Mouse (Mus musculus): Measurements from ENCODE around the gene 1700017N19Rik. TPM values are rescaled to one million over a fixed set of nuclear protein-coding genes. Genes with fewer than 3 reads are reported as not detected.

The 1700017N19Rik gene
- polyA plus RNA-seq, 1 experiment from 2014 or later: not detected

Other genes with a start within 250 kb of the 1700017N19Rik start
- not detected in 2 replicates for gene Gm4302, start 249.6 kb upstream of the 1700017N19Rik start, polyA plus RNA-seq (2015; fragmentation: Nextera tagmentation; extraction: Ambion mirVana)
- gene Gm4303, start 244.5 kb upstream of the 1700017N19Rik start, polyA plus RNA-seq (2015; fragmentation: Nextera tagmentation; extraction: Ambion mirVana): not detected in 2 replicates
- gene Gm4305, start 239.4 kb upstream of the 1700017N19Rik start, polyA plus RNA-seq (2015; fragmentation: Nextera tagmentation; extraction: Ambion mirVana): not detected in 2 replicates
- not detected in 2 replicates for gene Gm4307, start 229.1 kb upstream of the 1700017N19Rik start, polyA plus RNA-seq (2015; fragmentation: Nextera tagmentation; extraction: Ambion mirVana)
- gene Gm4312, start 207.9 kb upstream of the 1700017N19Rik start, polyA plus RNA-seq (2015; fragmentation: Nextera tagmentation; extraction: Ambion mirVana): not detected in 2 replicates
- 4.4 and 4.9 TPM in 2 replicates for gene Tmtc3, start 103.1 kb upstream of the 1700017N19Rik start, polyA plus RNA-seq (2015; fragmentation: Nextera tagmentation; extraction: Ambion mirVana)
- 2.5 and 3.0 TPM in 2 replicates for gene Cep290, start 102.9 kb upstream of the 1700017N19Rik start, polyA plus RNA-seq (2015; fragmentation: Nextera tagmentation; extraction: Ambion mirVana)
- 11.4 and 13.1 TPM in 2 replicates for gene 4930430F08Rik, start 61 bp upstream of the 1700017N19Rik start, polyA plus RNA-seq (2015; fragmentation: Nextera tagmentation; extraction: Ambion mirVana)

All from liver, embryonic 15.5 days (tissue).